Mouse (Mus musculus): ENCODE data around the gene Mid1. TPM values are rescaled to one million over a fixed set of nuclear protein-coding genes. Genes with fewer than 3 reads are reported as not detected.

Mid1 gene
- polyA plus RNA-seq, 1 experiment from 2014 or later, result 1.7 TPM

GRCm38 (mm10) chrX:169881253-169882219, 196.5 kb downstream of the Mid1 start:
- Histone ChIP-seq H3K4me1 (ENCODE audit: insufficient read depth, low read depth, low read length) (no peaks in the 10 kb centered on the region), H3K4me3 (ENCODE audit: low read depth, low read length) (peak overlapping the region; percentile 46; the same call in 1 of the 2 replicates), H3K9ac (replicated peaks; ENCODE audit: low read depth) (no peak overlapping the region), H3K9me3 (ENCODE audit: low read length) (no peaks in the 10 kb centered on the region), H3K36me3 (ENCODE audit: insufficient read depth, low read length) (no peaks in the 10 kb centered on the region), H3K4me2 (replicated peaks; ENCODE audit: low read depth, low read length) (peak overlapping the region; percentile 66), H3K27ac (ENCODE audit: low read length) (no peak overlapping the region), H3K27me3 (replicated peaks; ENCODE audit: insufficient read depth, low read length) (no peaks in the 10 kb centered on the region)
- WGBS, result 53% methylated on average over 10 of the region's 10 CpGs
- TF ChIP-seq EP300 (IDR thresholded peaks at IDR 0.05), result no peak
- no peak for TF ChIP-seq CTCF (IDR thresholded peaks at IDR 0.05)
- DNase-seq (ENCODE audit: low spot score), result peak; percentile 30
- ATAC-seq, result no peak

DNA sequence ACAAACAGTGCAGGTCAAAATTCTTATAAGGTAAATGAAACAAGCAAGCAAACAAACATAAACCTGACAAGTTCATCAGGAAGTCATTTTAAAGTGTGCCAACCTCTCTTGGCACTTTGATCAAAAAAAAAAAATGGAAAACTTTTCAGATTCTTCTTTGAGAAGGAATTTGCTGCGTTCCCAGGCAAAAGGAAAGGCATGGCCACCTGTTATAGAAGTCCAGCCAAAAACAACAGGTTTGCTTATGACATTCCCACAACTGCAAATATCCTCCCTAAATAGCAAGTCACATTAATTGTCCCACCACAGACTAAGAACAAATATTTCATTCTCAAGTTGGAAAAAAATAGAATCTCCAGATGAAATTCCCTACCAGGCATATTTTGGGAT, 197.2 kb downstream of the Mid1 start:
- no peak for DNase-seq (ENCODE audit: low spot score)
- Histone ChIP-seq H3K27ac (ENCODE audit: low read length) (no peak overlapping the region), H3K4me3 (ENCODE audit: low read depth, low read length) (no peak overlapping the region), H3K36me3 (ENCODE audit: insufficient read depth, low read length) (no peaks in the 10 kb centered on the region), H3K27me3 (replicated peaks; ENCODE audit: insufficient read depth, low read length) (no peaks in the 10 kb centered on the region), H3K4me1 (ENCODE audit: insufficient read depth, low read depth, low read length) (no peaks in the 10 kb centered on the region), H3K9ac (replicated peaks; ENCODE audit: low read depth) (no peak overlapping the region), H3K9me3 (ENCODE audit: low read length) (no peaks in the 10 kb centered on the region), H3K4me2 (replicated peaks; ENCODE audit: low read depth, low read length) (no peak overlapping the region)
- no peak for TF ChIP-seq CTCF (IDR thresholded peaks at IDR 0.05)
- TF ChIP-seq EP300 (IDR thresholded peaks at IDR 0.05), result no peak
- WGBS, result 36% methylated on average over 1 of the region's 1 CpGs
- ATAC-seq, result no peak

DNA sequence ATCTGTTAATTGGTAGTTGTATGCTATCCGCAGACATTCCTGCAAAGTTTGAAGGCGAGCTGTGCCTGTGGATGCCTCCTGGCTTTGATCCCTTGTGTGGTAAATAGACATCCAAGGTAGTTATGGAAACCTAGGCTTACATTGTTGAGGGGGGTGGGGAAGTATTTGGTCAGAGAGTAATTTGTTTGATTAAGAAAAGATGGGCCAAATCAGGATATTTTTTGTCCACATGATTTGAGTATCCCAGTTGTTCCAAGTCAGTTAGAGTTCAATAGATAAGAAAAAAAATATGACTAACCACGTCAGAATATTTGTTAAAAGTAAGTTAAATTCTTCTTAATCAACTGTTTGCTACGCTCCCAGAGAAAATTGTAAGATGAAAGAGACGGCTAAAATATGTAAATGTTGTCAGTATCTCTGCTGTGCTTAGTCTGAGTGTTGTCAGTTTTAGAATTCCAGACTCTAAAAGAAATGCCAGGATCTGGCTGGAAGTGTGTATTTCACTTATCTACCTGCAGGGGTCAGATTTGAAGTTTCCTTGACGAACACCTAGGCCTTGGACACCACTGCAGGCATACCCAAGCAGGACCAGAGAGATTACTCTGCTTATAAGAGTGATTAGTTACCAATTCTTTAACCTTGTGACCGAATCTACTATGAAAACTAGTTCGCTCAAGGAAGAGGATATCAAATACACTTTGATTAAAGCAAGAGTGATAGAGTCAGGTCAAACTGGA, 198.7 kb downstream of the Mid1 start:
- Histone ChIP-seq H3K27me3 (replicated peaks; ENCODE audit: insufficient read depth, low read length) (no peaks in the 10 kb centered on the region), H3K4me1 (ENCODE audit: insufficient read depth, low read depth, low read length) (no peaks in the 10 kb centered on the region), H3K4me3 (ENCODE audit: low read depth, low read length) (no peak overlapping the region), H3K9ac (replicated peaks; ENCODE audit: low read depth) (no peak overlapping the region), H3K27ac (ENCODE audit: low read length) (no peak overlapping the region), H3K36me3 (ENCODE audit: insufficient read depth, low read length) (no peaks in the 10 kb centered on the region), H3K4me2 (replicated peaks; ENCODE audit: low read depth, low read length) (no peak overlapping the region), H3K9me3 (ENCODE audit: low read length) (no peaks in the 10 kb centered on the region)
- DNase-seq (ENCODE audit: low spot score) (peak; percentile 56), ATAC-seq (no peak)
- TF ChIP-seq CTCF (IDR thresholded peaks at IDR 0.05) (peak; percentile 55), EP300 (IDR thresholded peaks at IDR 0.05) (no peak)
- WGBS, result 52% methylated on average over 8 of the region's 8 CpGs

DNA sequence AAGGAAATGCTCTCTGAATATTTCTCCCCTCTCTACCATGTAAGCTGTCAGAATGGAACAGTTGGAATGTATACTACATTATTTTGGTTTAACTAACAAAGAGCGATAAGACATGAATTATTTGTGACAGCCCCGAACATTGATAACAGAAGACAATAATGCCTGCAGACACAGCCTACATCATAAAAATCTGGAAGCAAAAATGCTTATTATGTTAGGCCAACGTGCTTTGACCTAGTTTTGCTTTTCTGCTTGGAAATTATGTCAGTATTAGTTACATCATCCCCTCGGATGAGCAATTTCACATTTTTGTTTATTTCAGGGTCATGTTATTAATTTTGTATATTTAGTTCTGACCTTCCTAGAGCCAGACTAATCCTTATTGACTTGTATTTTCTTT, 205.5 kb downstream of the Mid1 start:
- no peak for ATAC-seq
- H3K27ac ChIP-seq (ENCODE audit: low read length), result no peak overlapping the region
- no peaks in the 10 kb centered on the region for H3K4me1 ChIP-seq (ENCODE audit: insufficient read depth, low read depth, low read length)
- no peaks in the 10 kb centered on the region for H3K9me3 ChIP-seq (ENCODE audit: low read length)
- no peaks in the 10 kb centered on the region for H3K36me3 ChIP-seq (ENCODE audit: insufficient read depth, low read length)
- H3K4me3 ChIP-seq (ENCODE audit: low read depth, low read length), result no peak overlapping the region
- 62% methylated on average over 4 of the region's 4 CpGs for WGBS
- H3K27me3 ChIP-seq (replicated peaks; ENCODE audit: insufficient read depth, low read length), result no peaks in the 10 kb centered on the region
- peak; percentile 13 for DNase-seq (ENCODE audit: low spot score)
- no peak overlapping the region for H3K4me2 ChIP-seq (replicated peaks; ENCODE audit: low read depth, low read length)
- TF ChIP-seq EP300 (IDR thresholded peaks at IDR 0.05), result no peak
- TF ChIP-seq CTCF (IDR thresholded peaks at IDR 0.05), result no peak
- no peak overlapping the region for H3K9ac ChIP-seq (replicated peaks; ENCODE audit: low read depth)

- no peak overlapping the region for H3K27ac ChIP-seq (ENCODE audit: low read length)
- TF ChIP-seq EP300 (IDR thresholded peaks at IDR 0.05) (no peak), CTCF (IDR thresholded peaks at IDR 0.05) (no peak)
- no peaks in the 10 kb centered on the region for H3K9me3 ChIP-seq (ENCODE audit: low read length)
- ATAC-seq (no peak), DNase-seq (ENCODE audit: low spot score) (no peak)
- H3K36me3 ChIP-seq (ENCODE audit: insufficient read depth, low read length), result no peaks in the 10 kb centered on the region
- H3K4me1 ChIP-seq (ENCODE audit: insufficient read depth, low read depth, low read length), result no peaks in the 10 kb centered on the region
- no peak overlapping the region for H3K4me3 ChIP-seq (ENCODE audit: low read depth, low read length)
- no peak overlapping the region for H3K4me2 ChIP-seq (replicated peaks; ENCODE audit: low read depth, low read length)
- H3K27me3 ChIP-seq (replicated peaks; ENCODE audit: insufficient read depth, low read length), result no peaks in the 10 kb centered on the region
- no peak overlapping the region for H3K9ac ChIP-seq (replicated peaks; ENCODE audit: low read depth)
Measured at GRCm38 (mm10) chrX:169892100-169892499, 207.1 kb downstream of the Mid1 start.

DNA sequence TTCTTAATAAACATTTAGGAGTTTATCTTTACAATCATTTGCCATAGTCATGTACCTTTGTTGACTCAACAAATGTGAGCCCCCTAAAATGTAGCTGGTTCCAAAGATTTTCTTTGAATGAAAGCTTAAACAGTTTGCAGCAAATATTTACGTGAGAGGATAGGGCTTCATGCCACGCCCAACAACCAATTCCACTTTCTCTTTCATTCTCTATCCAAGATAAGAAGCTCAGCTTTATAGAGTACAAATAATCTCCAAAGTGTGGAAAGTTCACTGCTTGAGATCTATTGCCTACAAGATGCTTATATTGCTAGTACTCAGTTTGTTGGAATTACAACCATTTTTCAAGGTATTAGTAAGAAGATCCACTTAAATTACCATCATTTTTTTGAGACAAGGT, 207.6 kb downstream of the Mid1 start:
- H3K9ac ChIP-seq (replicated peaks; ENCODE audit: low read depth), result no peak overlapping the region
- H3K4me3 ChIP-seq (ENCODE audit: low read depth, low read length), result no peak overlapping the region
- H3K27me3 ChIP-seq (replicated peaks; ENCODE audit: insufficient read depth, low read length), result no peaks in the 10 kb centered on the region
- no peaks in the 10 kb centered on the region for H3K36me3 ChIP-seq (ENCODE audit: insufficient read depth, low read length)
- TF ChIP-seq CTCF (IDR thresholded peaks at IDR 0.05), result no peak
- no peak for TF ChIP-seq EP300 (IDR thresholded peaks at IDR 0.05)
- H3K27ac ChIP-seq (ENCODE audit: low read length), result no peak overlapping the region
- ATAC-seq (no peak), DNase-seq (ENCODE audit: low spot score) (no peak)
- WGBS, result 59% methylated on average over 2 of the region's 2 CpGs
- no peaks in the 10 kb centered on the region for H3K9me3 ChIP-seq (ENCODE audit: low read length)
- no peak overlapping the region for H3K4me2 ChIP-seq (replicated peaks; ENCODE audit: low read depth, low read length)
- no peaks in the 10 kb centered on the region for H3K4me1 ChIP-seq (ENCODE audit: insufficient read depth, low read depth, low read length)
